7 mouse cellular contexts compared by ENCODE assay signal in the genomic region with DNA sequence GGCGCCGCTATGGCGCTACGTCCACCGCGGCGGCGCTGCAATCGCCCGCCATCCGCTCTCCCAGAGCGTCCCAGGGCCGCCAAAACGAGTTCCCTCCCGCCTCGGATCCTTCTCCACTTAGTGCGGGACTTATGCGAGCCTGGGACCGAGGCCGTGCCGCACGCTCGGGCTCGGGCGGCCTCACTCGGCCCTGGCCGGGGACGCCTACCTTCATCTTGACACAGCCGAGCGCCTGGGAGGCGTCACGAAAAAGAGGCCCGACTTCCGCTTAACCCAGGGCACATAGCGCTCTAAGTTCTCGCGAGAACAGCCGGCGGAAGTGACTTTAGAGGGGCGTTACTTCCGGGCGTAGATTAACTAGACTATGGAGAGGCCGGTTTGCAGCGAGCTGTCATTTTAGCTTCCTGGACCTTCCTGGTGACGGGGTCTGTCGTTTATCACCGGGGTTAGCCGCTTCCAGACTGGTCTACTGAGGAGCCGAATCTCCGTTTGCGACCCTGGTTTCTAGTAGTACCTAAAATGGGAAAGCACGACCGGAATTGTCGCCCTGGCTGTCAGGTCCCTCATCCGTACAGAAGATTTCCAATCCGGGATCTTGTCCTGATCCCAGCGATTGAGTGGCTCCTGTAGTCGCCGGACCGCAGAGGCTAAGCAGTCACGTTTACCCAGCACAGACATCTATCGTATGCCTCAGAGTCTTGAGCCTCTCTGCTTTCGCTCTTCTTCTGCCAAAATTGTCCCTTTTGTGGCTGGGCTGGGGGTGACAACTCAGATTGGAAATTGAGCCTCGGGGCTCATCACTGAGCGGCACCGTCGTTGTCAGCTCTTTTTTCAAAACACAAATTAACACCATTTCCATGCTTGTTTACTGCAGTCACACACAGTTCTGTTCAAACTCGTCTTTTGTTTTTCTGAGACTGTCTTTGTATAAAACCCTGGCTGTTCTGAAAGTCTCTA. TPM values are rescaled to one million over a fixed set of nuclear protein-coding genes. Genes with fewer than 3 reads are reported as not detected.
DNase-seq lines count a peak whose midpoint lies in the region; ATAC-seq lines count a peak whose summit lies in the region.

Gene Rps6, minus strand, starts transcription at position 300 of the 957 bp plus-strand sequence.

- WGBS in intestine, embryonic 15.5 days, result under 1% methylated on average over 68 of the region's 68 CpGs
- WGBS in midbrain, embryonic 10.5 days, result under 1% methylated on average over 68 of the region's 68 CpGs

- peak within 1 kb of the TSS; percentile 94 for H3K27ac ChIP-seq in intestine, embryonic 15.5 days
- peak within 1 kb of the TSS; percentile 99 for H3K27ac ChIP-seq in midbrain, embryonic 10.5 days (replicated peaks)

- H3K4me2 ChIP-seq in intestine, embryonic 15.5 days (replicated peaks), result peak within 1 kb of the TSS; percentile 86

- H3K9ac ChIP-seq in intestine, embryonic 15.5 days, result peak within 1 kb of the TSS; percentile 97

- intact Hi-C loops in gastrocnemius, postnatal 36 days (cut with DNase I), result no loop called here
- intact Hi-C loops in left cerebral cortex, postnatal 25 days (cut with DNase I), result no loop called here

- H3K4me1 ChIP-seq in intestine, embryonic 15.5 days (replicated peaks), result no peaks in the 10 kb centered on the region
- peaks cover 17% of the 10 kb centered on the region for H3K4me1 ChIP-seq in midbrain, embryonic 10.5 days

- peak; percentile 98 for ATAC-seq in intestine, embryonic 15.5 days

- H3K9me3 ChIP-seq in intestine, embryonic 15.5 days, result no peaks in the 10 kb centered on the region
- no peaks in the 10 kb centered on the region for H3K9me3 ChIP-seq in midbrain, embryonic 10.5 days (replicated peaks)

- peaks cover 5% of the 10 kb centered on the region; the same call in 1 of the 2 replicates for H3K36me3 ChIP-seq in intestine, embryonic 15.5 days
- H3K36me3 ChIP-seq in midbrain, embryonic 10.5 days, result peaks cover 37% of the 10 kb centered on the region

- H3K4me3 ChIP-seq in intestine, embryonic 15.5 days (replicated peaks), result peak within 1 kb of the TSS; percentile 76
- H3K4me3 ChIP-seq in midbrain, embryonic 10.5 days, result peak within 1 kb of the TSS; percentile 99

- H3K27me3 ChIP-seq in intestine, embryonic 15.5 days (replicated peaks), result no peaks in the 10 kb centered on the region
- no peaks in the 10 kb centered on the region for H3K27me3 ChIP-seq in midbrain, embryonic 10.5 days (ENCODE audit: low read depth, poor library complexity, severe bottlenecking)

- peak; percentile 95 to 97 for DNase-seq in adrenal gland, adult 18-20 months (ENCODE audit: low spot score in 2 of 2)
- peak; percentile 98 for DNase-seq in embryo, embryonic 11 days
- peak; percentile 94 to 95 for DNase-seq in gastrocnemius, postnatal 36 days
- peak; percentile 98 for DNase-seq in left cerebral cortex, postnatal 25 days (ENCODE audit: low spot score in 2 of 2)
- DNase-seq in midbrain, embryonic 10.5 days (ENCODE audit: low spot score), result peak; percentile 96
- DNase-seq in right cerebral cortex, postnatal 4 days, result peak; percentile 89

RNA-seq across cellular contexts. Expression of gene Rps6, which starts in this region (rescaled TPM):
- total RNA-seq in adrenal gland, adult 18-20 months (2021), result 100 to 1,000 TPM; 850 to 888 TPM
- 100 to 1,000 TPM; 326 to 382 TPM for total RNA-seq in gastrocnemius, postnatal 36 days (2021)
- polyA plus RNA-seq in intestine, embryonic 15.5 days (2015; fragmentation: Nextera tagmentation; extraction: Ambion mirVana), result 690 and 791 TPM in 2 replicates
- total RNA-seq in left cerebral cortex, postnatal 25 days (2021), result 100 to 1,000 TPM; 352 to 391 TPM
- polyA plus RNA-seq in midbrain, embryonic 10.5 days (2016; fragmentation: Nextera tagmentation; extraction: Ambion mirVana), result 583 and 651 TPM in 2 replicates

Comparison
In these comparisons a context has a peak if more than half of its experiments do, and no peak if none do; other contexts are left out.
1. Peak in every context shown above with its lines: DNase-seq, ATAC-seq, H3K4me3 ChIP-seq and H3K27ac ChIP-seq.